Mouse (Mus musculus) thymus, postnatal 25 days (tissue): Measurements from ENCODE around the gene Kmt2d.
A peak's percentile ranks its signal among the peaks of the same experiment; 100 is the strongest.
"Not testable (repeated sequence)": the region's sequence is repeated elsewhere in the genome, so short reads cannot be mapped to it uniquely, and the experiment has no call there.

Experiments used
- DNase-seq: peaks from one replicate; pipeline ENCODE4 v3.0.0; 2022

Kmt2d gene

DNA sequence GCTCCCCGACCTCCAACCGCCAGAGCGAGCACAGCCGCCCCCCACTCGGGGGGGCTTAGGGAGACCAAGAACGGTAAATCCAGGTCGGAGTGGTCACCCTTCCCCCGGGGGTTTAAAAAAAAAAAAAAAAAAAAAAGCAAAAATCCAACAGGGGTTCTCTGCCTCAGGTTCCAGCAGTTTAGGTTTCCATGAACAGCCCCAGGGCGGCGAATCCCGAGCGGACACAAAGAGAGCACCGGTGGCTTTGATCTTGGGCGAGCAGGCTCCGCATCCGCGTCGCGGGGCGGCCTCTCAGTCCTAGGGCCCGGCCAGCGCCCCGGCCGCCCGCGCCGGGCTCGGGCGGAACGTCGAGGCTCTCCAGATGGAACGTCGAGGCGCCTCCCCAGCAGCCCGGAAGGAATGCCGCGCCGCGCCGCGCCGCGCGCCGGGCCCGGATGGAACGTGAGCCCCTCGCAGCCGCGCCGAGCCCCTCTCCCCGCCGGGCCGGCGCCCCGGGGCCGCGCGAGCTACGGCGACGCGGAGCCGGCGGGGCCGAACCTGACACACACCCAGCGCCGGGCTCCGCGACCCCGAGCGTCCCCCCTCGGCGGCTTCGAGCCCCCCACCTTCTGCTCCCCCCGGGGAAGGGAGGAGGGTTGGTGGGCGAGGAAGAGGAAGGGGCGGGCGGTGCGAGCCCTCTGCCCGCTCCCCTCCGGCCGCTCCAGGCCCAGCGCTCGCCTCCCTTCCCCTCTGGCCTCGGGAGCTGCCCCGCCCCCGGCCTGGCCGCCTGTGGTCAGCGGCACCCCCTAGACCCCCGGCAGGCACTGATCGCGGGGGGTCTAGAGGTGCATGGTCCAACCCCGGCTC, at the start of gene Kmt2d:
Kmt2d (minus strand) TSS at position 135 of the 846 bp plus-strand sequence.
- DNase-seq = no peak

DNA sequence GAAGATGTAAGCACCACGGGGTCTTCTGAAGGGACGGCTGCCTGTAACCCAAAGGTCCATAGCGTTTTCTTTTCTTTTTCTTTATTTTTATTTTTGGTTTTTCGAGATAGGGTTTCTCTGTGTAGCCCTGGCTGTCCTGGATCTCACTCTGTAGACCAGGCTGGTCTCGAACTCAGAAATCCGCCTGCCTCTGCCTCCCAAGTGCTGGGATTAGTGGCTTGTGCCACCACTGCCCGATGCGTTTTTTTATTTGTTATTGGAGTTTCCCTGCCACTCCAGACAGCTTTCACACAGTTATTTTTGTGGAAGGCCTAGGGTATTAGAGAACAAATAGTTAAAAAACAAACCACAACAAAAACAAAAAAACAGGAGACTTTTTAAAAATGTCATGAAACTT, 47.5 kb upstream of the Kmt2d start:
- not testable (repeated sequence) for DNase-seq

DNA sequence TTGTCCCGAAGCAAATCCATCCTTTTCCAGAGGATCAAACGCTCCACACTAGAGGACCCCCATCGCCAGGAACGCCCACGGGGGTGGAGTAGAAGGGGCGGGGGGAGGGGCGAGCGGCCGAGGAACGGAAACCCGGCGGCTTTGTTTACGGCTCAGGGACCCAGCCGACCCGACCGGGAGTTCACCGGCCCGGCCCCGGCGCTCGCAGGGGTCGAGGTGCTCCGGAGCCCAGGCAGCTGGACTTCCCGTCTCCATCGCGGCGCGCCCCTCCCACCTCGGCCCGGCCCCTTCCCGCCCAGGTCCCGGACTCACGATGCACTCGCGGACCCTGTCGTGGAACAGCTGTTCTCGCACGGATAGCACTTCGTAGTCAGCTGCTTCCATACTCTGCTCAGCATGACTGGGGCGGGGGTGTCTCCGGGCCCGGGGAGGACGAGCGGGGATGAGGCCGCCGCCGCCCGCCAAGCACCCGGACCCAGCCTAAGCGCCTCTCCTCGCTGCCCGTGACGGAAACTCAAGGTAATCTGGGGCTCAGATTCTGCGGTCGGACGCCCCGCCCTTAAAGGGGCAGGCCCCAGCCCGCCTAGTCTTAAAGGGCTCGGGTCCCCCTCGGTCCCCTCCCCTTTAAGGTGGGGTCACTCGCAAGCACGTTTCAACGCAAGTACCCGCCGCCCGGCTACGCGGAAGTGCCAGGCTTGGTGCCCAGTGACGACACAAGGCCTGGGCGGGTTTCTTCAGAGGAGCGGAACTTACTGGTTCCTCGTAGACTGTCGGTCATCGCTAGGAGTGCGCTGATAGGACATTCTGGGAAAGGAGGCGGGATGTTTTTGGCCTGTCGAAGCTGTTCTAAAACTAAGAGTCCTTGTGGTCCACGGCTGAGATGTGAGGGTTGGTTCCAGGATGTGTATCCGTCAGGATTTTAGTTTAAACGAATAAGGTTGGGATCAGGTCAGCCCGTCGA, 46.8 kb upstream of the Kmt2d start, which contains the start of gene Lmbr1l:
Lmbr1l (minus strand) TSS at position 694 of the 961 bp plus-strand sequence.
- DNase-seq = peak; percentile 99

DNA sequence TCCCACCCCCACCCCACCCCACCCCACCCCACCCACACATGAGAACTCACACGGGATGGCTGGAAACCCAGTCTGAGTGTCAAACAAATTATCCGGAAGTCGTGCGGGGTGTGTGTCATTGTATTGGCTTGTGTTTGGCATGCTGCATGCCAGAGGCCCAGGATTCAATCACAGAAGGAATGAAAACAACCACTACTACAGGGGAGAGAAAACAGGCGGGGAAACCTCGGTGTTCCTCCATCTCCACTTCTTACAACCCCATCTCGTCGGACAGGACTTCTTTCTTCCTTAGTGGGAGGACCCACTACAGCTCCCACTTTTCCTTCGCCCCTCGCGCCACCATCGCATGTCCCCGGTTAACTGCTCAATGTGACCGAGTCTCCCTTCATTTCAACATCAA, 46.1 kb upstream of the Kmt2d start:
- no peak for DNase-seq

DNA sequence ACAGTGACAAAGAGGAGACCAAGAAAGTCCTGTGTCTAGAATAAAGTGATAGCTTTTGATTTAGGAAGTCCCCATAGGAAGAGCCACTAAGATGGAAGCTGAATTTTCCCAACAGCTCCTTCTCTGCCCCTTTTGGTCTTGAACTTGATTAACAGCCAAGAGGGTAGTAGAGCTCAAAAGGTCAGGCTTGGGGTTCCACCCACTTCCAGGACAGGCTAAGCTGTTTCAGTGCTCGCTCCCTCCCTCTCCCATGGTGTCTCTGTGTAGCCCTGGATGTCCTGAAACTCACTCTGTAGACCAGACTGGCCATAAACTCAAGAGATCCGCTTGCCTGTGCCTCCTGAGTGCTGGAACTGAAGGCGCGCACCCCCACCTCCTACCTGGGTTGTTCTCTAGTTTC, 45.0 kb upstream of the Kmt2d start:
- no peak for DNase-seq

DNA sequence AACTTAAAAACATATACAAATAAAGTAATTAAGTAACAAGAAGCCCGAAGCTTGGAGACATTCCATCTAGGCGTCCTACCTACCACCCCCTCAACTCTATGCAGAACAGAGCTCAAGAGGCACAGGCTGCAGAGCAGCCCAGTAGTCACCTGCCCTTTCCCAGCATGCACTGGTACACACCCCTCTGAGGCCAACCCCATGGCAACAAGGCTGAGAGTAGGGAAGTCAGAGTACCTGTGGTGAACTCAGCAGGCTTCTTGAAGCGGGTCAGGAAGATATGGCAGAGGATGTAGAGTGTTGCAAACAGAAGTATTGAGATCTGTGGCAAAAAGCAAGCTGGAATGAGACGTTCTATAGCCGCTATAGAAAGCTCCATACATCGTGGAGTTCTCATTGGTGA, 43.9 kb upstream of the Kmt2d start:
- no peak for DNase-seq

DNA sequence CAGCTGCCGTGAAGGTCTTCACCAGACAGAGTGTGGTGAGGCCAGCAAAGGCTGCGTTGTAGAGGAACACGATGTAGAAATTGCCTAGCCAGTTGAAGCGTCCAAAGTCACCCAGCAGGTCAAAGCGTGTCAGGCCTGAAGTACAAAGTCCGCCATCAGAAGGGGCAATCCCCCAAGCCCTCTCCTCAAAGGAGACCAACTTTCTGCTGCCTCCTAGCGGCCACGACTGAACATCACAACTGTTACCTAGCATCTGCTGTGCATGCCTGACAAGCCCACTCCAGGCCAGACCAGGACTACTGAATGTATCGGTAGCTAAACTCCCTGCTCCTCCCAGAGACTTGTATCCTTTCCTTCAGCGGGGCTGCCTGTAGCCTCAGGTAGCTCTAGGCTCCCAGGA, 33.7 kb upstream of the Kmt2d start:
- DNase-seq = peak; percentile 49

DNA sequence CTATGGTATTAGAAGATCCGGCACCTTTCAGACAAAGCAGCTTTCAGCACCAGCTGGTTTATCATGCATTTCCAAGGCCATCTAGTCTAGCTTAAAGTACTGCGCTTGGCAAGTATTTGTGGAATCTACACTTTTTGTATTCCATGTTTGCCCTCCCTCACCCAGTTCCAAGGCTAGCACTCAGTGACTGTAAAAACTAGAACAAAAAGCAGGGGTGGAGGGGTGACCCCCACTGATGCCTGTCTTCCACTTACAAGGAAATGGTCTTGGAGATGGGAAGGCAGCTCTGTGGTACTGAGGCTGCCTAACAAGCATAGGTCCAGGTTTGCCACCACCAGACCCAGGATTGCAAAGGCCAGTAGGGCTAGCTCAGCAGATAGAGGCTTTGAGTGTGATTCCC, 31.6 kb upstream of the Kmt2d start:
- no peak for DNase-seq

DNA sequence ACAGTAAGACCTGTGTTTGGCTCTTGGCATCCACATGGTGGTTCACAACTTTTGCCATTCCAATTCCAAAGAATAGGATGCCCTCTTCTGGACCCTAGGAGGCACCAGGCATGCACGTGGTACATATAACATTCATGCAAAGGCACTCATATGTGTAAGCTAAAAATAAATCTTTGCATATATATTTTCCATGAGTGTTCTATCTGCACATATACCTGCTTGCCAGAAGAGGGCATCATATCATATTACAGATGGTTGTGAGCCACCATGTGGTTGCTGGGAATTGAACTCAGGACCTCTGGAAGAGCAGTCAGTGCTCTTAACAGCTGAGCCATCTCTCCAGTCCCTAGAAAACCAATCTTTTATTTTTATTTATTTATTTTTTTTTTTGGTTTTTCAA, 30.5 kb upstream of the Kmt2d start:
- no peak for DNase-seq

DNA sequence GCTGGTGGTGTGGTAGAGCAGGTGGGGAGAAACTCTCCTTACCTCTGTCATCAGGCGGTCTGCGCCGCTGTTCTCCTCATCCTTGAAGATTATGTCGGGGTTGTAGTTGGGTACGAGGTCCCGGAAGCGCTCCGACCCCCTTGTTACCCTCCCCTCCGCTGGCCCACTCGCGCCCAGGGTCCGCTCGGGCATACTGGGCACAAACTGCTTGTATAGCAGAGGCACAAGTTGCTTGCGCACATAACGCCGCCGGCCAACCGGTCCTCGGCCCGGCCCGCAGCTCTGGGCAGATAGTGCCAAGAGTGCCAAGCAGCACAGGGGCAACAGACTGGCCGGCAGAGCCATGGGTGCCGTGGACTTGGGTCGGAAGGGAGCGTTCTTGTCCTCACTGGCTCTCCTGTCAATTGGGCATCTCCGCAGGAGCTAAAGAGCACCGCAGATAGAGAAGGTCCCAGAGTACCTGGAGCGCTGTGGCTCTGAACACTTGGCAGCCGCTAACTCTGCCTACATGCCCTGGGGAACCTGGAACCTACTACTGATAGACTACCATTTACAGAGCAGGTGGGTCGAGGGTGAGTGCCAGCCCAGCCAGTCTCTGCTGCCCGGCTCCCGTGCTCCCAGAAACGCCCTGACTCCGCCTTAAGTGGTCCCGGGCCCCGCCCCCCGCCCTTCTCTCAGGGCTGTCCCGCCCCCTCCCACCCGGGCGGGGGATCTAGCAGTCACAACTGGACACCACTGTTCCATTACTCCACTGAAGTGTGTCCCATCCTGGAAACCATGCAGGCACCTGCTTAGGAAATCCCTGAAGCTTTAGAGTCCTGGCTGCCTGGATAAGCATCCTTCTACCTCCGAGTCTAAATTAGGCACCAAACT, 27.2 kb upstream of the Kmt2d start, which contains the start of gene Dhh:
Dhh (minus strand) TSS at position 613 of the 873 bp plus-strand sequence.
- DNase-seq = no peak

DNA sequence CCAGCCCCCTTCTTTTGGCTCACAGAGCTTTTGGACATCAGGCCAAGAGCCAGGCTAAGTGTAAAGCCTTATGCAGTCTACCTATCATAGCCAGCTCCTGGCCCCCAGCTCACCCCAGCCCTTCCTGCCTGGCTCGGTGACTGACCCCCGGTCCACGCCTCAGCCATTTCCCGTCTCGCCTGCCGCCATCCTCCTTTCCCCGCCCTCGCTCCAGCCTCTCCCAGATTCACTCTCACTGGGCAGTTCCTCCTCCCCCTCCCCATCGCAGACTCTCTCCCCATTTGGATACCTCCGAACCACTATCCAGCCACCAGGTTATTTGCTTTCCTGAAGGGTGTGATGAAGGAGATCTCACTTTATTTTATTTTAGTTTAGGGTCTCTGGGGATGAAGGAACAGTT, 26.5 kb upstream of the Kmt2d start:
- DNase-seq = no peak

DNA sequence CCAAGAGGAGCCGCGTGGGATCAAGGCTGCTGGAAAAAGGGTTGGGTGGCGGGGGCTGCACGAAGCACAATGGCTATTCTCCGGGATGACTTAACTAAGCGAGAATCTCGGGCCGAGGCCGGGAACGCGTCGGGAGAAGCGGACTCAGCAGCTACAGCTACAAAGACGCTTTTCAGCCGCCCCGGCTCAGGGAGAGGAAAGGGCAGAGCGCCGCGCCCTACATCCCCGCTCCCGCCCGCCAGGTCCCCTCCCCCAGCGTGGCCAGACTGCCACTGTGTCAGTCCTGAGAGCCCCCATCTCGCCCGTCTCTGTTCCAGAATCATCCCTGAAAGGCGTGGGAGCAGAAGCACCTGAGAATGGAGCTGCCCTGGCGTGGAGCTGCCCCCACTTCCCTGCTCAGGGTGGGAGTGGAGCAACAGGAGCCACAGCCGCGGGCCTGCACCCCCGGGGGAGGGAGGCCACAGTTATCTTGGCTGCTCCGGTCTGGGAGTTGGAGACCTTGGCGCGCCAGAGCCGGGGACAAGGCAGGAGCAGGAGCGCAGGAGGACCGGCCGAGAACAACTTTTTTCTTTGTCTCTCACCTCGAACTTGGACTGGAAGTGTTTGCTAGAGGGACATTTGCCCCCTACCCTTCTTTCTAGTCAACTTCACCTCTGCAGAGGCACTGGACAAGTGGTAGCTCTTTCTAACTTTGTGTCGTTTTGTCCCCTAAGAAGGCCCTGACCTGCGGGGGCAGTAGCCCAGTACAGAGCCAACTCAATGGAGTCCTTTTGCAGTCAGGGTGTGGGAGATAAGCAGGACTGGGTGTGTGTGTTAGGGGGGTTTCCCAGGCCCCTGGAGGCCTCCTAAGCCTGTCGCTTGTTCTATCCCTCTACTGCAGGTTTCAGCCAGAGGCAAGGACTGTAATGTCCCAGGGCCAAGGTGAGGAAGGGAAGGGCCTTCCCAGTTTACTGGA, 24.9 kb upstream of the Kmt2d start:
- no peak for DNase-seq

DNA sequence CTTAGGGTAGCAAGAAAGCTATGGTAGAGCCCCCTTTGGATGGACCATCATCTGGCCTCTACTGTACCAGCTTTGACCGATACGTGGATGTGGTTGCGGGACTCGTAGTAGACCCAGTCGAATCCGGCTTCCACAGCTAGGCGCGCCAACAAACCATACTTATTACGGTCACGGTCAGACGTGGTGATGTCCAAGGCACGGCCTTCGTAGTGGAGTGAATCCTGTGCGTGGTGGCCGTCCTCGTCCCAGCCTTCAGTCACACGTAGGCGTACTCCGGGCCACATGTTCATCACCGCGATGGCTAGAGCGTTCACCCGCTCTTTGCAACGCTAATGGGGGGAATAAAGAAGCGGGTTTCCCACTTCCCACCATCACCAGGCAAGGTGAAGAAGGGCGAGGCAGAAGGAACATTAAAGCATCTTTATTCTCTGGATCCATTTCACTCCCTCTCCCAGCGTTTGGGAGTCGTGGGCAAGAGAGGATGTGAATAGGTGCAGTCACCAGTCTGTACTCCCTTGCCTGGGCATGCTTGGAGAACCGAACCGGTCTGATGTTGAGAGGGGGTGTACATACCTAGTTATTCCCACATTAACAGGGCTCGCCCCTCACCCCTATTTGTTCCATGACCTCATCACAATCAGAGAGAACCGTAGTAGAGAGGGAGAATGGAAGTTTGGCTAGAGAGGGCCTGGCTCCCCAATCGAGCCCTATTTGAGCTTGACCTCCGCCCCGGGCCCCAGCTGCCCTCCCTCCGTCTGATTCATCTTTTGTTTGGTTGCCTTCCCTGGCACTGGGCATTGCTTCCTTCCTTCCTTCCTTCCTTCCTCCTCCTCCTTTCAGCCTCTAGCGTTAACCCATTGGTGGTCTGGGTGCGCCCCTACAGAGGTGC, 24.0 kb upstream of the Kmt2d start:
- no peak for DNase-seq

DNA sequence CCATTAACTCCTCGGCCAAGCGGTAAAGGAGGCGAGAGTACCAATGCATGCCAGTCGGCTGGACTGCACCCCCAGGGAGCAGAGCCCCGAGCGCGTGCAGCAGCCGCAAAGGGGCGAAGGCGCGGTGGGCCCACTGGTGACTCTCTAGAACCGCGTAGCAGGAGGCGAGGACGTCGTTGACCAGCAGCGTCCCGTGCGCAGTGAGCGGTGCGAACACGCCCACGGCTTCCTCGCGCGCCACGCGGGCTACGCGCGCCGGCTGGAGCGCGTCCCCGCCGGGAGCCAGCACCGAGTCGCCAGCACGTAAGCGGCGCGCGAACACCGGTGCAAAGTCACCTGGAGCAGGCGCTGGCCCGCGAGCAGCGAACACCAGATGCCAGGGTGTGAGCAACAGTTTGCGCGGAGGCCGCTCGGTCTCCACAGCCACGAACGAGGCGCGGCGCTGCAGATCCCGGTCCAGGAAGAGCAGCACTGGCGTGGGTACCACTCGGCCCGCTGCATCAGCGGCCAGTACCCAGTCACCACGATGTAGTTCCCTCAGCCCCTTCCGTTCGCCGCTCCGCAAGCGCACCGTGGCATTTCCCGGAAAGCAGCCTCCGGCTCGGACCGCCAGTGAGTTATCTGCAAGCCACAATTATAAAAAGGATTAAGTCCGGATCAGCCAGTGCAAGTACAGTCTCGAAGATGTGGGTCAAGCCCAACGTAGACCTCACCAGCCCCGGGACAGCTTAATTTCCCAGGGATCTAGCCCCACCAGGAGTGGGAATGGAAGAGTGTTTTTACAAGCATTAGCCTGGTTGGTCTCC, 23.1 kb upstream of the Kmt2d start, which contains the start of gene Rhebl1:
Rhebl1 (minus strand) TSS at position 601 of the 806 bp plus-strand sequence.
- peak; percentile 20 for DNase-seq

DNA sequence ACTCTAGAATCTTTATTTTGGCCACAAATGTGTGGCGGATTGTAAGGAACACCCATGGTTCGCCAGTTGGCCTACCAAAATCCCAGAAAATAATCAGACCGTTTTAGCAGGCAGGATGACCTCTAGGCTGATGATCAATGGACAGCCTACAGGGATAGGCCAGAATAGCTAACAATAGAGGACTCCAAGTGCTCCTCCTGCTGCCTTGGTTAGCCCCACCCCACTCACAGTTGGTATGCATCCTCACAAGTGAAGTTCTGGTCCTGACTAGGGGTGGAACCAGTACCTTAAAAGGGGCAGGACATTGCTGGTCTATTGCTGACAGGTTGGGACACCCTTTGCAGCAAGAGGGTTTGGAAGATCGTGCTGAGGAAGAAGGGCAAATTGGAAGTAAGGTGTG, 22.0 kb upstream of the Kmt2d start:
- DNase-seq = no peak

DNA sequence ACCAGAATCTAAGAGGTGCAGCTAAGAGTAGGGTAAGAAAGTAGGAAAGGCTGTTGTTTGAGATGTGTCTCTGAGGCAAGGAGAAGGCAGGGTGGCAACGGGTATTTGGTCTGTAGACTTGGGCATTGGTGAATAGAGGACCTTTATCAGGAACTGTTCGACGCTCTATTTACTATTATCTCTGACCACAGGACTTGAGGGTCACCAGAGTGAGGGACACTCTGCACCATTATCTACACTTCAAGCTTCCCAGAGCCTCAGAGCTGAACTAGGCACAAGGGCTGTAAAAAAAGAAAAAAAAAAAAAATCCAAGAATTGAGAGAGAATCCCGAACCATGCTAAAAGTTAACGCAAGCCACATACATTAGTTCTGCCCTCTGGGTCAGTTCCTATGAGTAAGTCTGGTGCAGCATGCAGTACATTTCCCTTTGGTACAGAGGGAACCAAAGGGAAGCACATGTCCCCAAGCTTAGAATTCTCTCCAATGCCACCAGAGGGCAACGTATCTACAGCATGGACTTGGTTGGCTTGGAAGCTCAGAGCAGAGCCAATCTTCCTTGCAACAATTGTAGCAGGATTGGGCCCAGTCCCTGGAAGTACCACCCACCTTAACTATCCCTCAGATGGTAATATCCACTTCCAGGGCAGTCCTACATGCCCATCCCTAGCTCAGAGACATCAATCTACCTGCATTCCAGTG, 21.1 kb upstream of the Kmt2d start:
- DNase-seq = peak; percentile 52

DNA sequence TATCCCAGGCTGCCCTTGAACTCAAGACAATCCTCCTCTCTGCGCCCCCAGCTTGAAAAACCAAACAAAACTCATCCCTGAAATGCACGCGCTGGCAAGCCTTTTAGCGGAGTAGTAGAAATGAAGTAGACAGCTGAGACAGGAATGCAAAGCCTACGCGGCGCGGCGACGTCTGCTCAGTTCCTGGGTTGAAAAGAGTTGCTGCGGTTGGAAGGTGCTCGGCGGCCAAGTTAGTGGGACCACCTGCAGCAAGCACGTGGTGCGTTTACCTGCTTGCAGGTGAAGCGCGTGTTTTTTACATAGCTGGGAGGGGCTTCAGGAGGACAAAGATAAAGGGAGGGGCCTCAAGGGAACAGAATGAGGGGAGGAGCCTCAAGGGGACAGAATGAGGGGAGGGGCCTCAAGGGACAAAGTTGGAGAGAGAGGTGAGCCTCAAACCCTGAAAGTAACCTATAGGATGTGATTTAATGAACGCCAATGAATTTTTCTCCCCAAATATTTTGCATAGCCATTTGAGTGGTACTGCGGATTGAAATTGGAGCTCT, 20.3 kb upstream of the Kmt2d start:
- no peak for DNase-seq

DNA sequence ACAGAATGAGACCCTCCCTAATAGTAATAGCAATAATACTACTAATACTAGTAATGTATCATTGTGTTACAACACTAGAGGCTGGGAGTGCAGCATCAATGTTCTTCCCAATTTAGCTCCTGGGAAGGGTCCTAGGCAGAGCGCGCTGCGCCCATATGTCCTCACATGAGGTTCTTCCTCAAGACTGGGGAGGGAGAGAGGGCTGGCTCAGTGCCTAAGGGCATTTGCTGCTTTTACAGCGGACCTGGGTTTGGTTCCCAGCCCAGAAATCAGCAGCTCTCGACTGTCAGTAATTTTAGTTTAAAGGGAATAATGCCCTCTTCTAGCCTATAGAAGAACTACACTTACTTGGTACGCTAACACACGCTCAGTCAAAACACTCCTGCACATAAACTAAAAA, 16.5 kb upstream of the Kmt2d start:
- no peak for DNase-seq
